In genomic region chr4:31933171-31933570, GRCm38 (mm10) we compare ENCODE assay signal across 16 mouse cellular contexts.
"Had no signal": no experiment of that assay in that cellular context is flagged by ENCODE, and none has a peak within 500 bp of the region (broad histone marks: within the 10 kb centered on the region; RNA-seq: fewer than 3 reads in every experiment).

No protein-coding gene starts in this region.

- H3K36me3 ChIP-seq: neural tube, embryonic 13.5 days; neural tube, embryonic 15.5 days; stomach, embryonic 15.5 days had no signal

- H3K27ac ChIP-seq: neural tube, embryonic 13.5 days; neural tube, embryonic 15.5 days; stomach, embryonic 15.5 days; stomach, postnatal 0 days had no signal

- H3K9ac ChIP-seq: neural tube, embryonic 13.5 days; neural tube, embryonic 15.5 days; stomach, embryonic 15.5 days had no signal

- H3K4me3 ChIP-seq: neural tube, embryonic 13.5 days; neural tube, embryonic 15.5 days; stomach, embryonic 15.5 days had no signal

- H3K4me2 ChIP-seq: neural tube, embryonic 13.5 days; neural tube, embryonic 15.5 days; stomach, embryonic 15.5 days had no signal

- H3K27me3 ChIP-seq: neural tube, embryonic 15.5 days; stomach, embryonic 15.5 days had no signal

- H3K9me3 ChIP-seq: neural tube, embryonic 13.5 days; neural tube, embryonic 15.5 days; stomach, embryonic 15.5 days had no signal

- DNase-seq: retina, postnatal 1 day; right cerebral cortex, adult 18-20 months; right cerebral cortex, postnatal 14 days; right cerebral cortex, postnatal 25 days; right cerebral cortex, postnatal 4 days; spleen, adult 18-20 months; thymus, adult 18-20 months; thymus, adult 2 months; thymus, postnatal 14 days; thymus, postnatal 25 days; thymus, postnatal 36 days; thymus, postnatal 4 days had no signal
